Mouse (Mus musculus) liver, embryonic 14.5 days (tissue): ENCODE data around the gene Map3k5.

Source experiments
- CTCF ChIP-seq: IDR thresholded peaks from 2 replicates; pipeline ENCODE4 v1.5.1; 2016; ENCODE audit warnings: antibody characterized with exemption, low read depth, control low read depth
- EP300 ChIP-seq: IDR thresholded peaks from 2 replicates; pipeline ENCODE4 v1.6.1; 2016; ENCODE audit warnings: antibody characterized with exemption, low read depth

GRCm38 (mm10) chr10:20018806-20019205 is 84.5 kb downstream of the Map3k5 start:
- TF ChIP-seq CTCF (no peak), EP300 (no peak)
